Mouse (Mus musculus) forebrain, embryonic 11.5 days (tissue): ENCODE data around the gene Spon1. TPM values are rescaled to one million over a fixed set of nuclear protein-coding genes. Genes with fewer than 3 reads are reported as not detected.

ENCODE experiments used
- ATAC-seq: fragments of 200-750 bp; cut with Nextera tagmentation; replicated peaks from 2 replicates; pipeline ENCODE4 v1.8.0; 2017; ENCODE audit warnings: moderate TSS enrichment; ENCODE audit not compliant: low FRiP score
- DNase-seq: peaks from one replicate; pipeline ENCODE4 v3.0.0-alpha.2; 2017; ENCODE audit warnings: low spot score
- H3K27ac ChIP-seq: fragments of 300-500 bp; sonication (generic); 2 replicates; pipeline ENCODE4 v1.5.1; 2014; ENCODE audit warnings: low read depth, low read length
- H3K27me3 ChIP-seq: fragments of 300-500 bp; sonication (generic); 2 replicates; pipeline ENCODE4 v1.6.1; 2014; ENCODE audit warnings: mild to moderate bottlenecking, low read length, mixed read lengths; ENCODE audit not compliant: control insufficient read depth, insufficient read depth
- H3K36me3 ChIP-seq: fragments of 300-500 bp; sonication (generic); 2 replicates; pipeline ENCODE4 v1.6.1; 2014; ENCODE audit warnings: mild to moderate bottlenecking, low read length, moderate library complexity, mixed read lengths; ENCODE audit not compliant: control insufficient read depth, insufficient read depth
- H3K4me1 ChIP-seq: fragments of 300-500 bp; sonication (generic); replicated peaks from 2 replicates; pipeline ENCODE4 v1.6.1; 2014; ENCODE audit warnings: low read length, mixed read lengths; ENCODE audit not compliant: control insufficient read depth, insufficient read depth
- H3K4me2 ChIP-seq: fragments of 300-500 bp; sonication (generic); 2 replicates; pipeline ENCODE4 v1.6.1; 2014; ENCODE audit warnings: low read depth, mild to moderate bottlenecking, low read length, moderate library complexity, mixed read lengths; ENCODE audit not compliant: severe bottlenecking
- H3K4me3 ChIP-seq: fragments of 300-500 bp; sonication (generic); 2 replicates; pipeline ENCODE4 v1.5.1; 2014; ENCODE audit warnings: low read depth, low read length
- H3K9ac ChIP-seq: fragments of 300-500 bp; sonication (generic); 2 replicates; pipeline ENCODE4 v1.6.1; 2014; ENCODE audit warnings: low read length
- H3K9me3 ChIP-seq: fragments of 300-500 bp; sonication (generic); 2 replicates; pipeline ENCODE4 v1.6.1; 2016; ENCODE audit warnings: low read length, mixed read lengths; ENCODE audit not compliant: control insufficient read depth
- WGBS: fragments of 180-500 bp; shearing (Covaris S2); extraction: QIAGEN DNeasy Blood & Tissue Kit; methylation state at CpG from one replicate; pipeline ENCODE4 v1.1.7; 2014; 5-methylcytosine and 5-hydroxymethylcytosine counted together
- polyA plus RNA-seq: library from polyadenylated mRNA; unstranded; fragments of >200 nt; fragmentation: Nextera tagmentation; extraction: Ambion mirVana; gene quantifications from 2 replicates; pipeline ENCODE4 v1.2.1, GENCODE M21; 2014

Spon1 gene
- polyA plus RNA-seq, 1 experiment from 2014 or later = 9.0 TPM

DNA sequence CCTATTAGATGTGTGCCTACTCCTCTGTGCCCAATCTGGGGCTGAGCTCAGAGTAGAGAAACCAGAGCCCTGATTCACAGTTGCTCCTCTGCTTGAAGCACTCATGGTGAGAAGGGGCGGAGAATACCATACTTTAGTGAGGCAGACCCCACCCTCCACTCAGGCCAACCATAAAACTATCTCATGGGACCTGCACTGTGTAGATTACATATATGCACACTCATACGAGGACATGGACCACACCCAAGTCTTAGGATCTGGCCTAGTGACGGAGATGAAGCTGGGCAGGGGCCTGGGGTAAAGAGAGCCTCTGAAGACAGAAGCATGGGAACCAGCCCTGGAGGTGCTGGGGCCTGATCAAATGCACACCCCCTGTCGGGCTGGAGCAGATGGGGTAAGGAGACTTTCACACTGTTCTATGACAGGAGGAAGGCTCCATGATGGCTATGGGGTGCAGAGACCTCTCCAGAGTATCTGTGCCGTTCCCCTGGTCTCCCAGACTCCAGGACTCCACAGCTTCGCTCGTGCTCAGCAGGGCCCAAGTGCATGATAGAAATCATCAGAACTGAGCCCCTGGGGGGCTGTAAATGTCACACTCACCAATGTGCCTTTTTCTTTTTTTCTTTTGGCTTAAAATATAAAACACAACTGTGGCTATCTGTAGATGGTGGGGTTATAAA, 232.0 kb downstream of the Spon1 start:
- H3K27me3 ChIP-seq = no peaks in the 10 kb centered on the region
- ATAC-seq (no peak), DNase-seq (no peak)
- H3K9me3 ChIP-seq = no peaks in the 10 kb centered on the region; the same call in 1 of the 2 replicates
- H3K36me3 ChIP-seq = no peaks in the 10 kb centered on the region
- no peak overlapping the region for H3K9ac ChIP-seq
- WGBS = 83% methylated on average over 7 of the region's 7 CpGs
- H3K4me2 ChIP-seq = no peak overlapping the region
- H3K4me3 ChIP-seq = no peak overlapping the region
- H3K27ac ChIP-seq = no peak overlapping the region
- H3K4me1 ChIP-seq = no peaks in the 10 kb centered on the region

DNA sequence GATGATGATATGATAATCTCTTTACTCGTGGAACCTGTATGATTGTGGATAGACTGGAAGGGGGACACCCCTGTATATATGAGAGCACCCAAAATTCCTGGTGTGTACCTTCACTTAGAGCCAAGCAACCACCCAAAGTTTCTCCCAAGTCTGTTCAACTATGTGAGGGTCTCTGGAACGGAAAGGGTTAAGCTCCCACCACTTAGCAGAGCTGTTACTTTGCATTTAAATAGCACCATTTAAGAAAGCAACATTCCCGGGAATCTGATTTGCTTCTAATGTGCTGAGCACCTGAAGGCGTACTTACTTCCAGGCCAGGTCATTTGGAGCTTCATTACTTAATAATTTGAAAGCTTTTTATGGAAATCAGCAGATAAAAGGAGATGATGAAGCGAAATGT, 238.4 kb downstream of the Spon1 start:
- WGBS = 5% methylated on average over 5 of the region's 5 CpGs
- peak overlapping the region; percentile 32; the same call in 1 of the 2 replicates for H3K4me2 ChIP-seq
- ATAC-seq = no peak

DNA sequence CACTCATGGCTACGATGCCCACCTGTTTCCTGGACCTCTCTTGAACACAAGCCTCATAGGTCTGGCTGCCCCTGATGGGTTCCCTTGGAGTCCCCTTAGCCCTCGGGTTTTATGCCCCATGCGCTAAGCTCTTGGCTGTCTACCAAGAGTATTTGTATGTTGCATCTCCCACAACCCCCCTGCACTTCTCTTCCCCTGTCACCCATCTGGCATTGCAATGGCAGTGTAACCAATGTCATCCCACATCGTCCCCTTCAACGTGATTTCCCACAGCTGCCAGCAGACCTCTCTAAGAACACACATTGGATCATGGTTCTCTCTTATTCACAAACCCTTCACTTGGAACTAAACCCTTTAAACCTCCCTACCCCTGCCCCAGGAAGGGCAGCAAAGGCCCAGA, 239.7 kb downstream of the Spon1 start:
- H3K27ac ChIP-seq = no peak overlapping the region
- ATAC-seq = no peak
- whole genome bisulfite sequencing = 67% methylated on average over 5 of the region's 5 CpGs

More for the DNA sequence above, 238.4 kb downstream of the Spon1 start:
- no peaks in the 10 kb centered on the region for H3K4me1 ChIP-seq
- H3K9ac ChIP-seq = no peak overlapping the region
- no peaks in the 10 kb centered on the region for H3K27me3 ChIP-seq
- H3K36me3 ChIP-seq = no peaks in the 10 kb centered on the region
- H3K9me3 ChIP-seq = no peaks in the 10 kb centered on the region; the same call in 1 of the 2 replicates
- H3K27ac ChIP-seq = no peak overlapping the region
- no peak for DNase-seq
- no peak overlapping the region for H3K4me3 ChIP-seq

DNA sequence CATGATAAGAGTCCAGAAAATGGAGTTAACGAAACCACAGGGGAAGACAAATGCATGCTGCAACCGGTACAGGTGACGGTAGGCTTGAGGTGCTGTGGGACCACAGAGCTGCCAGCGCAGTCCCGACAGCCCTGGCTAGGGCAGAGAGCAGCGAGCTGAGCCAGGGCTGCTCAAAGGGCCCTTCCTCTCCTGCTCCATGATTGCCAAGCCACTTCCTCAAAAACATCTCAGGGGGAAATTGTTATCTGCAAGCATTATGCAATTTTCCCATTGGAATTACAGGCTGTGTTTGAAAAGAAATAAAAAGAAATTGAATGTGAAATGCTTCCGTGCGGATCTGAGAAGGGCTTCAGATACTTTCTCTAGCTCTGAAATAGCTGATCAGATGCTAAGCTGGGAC, 240.7 kb downstream of the Spon1 start:
- Histone ChIP-seq H3K4me1 (no peaks in the 10 kb centered on the region), H3K4me3 (no peak overlapping the region), H3K4me2 (no peak overlapping the region), H3K27me3 (no peaks in the 10 kb centered on the region), H3K27ac (no peak overlapping the region), H3K9ac (no peak overlapping the region), H3K36me3 (no peaks in the 10 kb centered on the region), H3K9me3 (no peaks in the 10 kb centered on the region; the same call in 1 of the 2 replicates)
- no peak for DNase-seq
- WGBS = 89% methylated on average over 8 of the region's 8 CpGs
- ATAC-seq = no peak

More for the DNA sequence above, 239.7 kb downstream of the Spon1 start:
- Histone ChIP-seq H3K4me2 (no peak overlapping the region), H3K36me3 (no peaks in the 10 kb centered on the region), H3K4me3 (no peak overlapping the region), H3K9ac (no peak overlapping the region), H3K27me3 (no peaks in the 10 kb centered on the region), H3K4me1 (no peaks in the 10 kb centered on the region), H3K9me3 (no peaks in the 10 kb centered on the region; the same call in 1 of the 2 replicates)
- DNase-seq = no peak

DNA sequence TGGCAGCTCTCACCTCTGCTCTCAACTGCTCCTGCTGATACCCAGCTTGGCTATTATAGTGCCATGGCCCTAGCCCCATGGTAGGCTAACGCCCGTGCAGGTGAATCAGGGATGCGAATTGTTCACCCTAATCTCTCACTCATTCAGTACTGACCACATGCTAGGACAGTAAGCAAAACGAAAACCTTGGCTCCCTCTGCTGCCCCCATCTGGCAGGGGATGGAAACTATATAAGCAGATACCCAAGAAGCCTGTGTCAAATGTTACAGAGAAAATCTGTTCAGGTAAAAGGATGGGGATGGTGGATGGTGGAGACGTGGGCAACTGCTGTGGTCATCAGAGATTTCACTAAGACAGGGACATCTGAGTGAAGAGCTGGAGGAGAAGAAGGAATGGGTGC, 241.8 kb downstream of the Spon1 start:
- no peaks in the 10 kb centered on the region for H3K9me3 ChIP-seq
- H3K36me3 ChIP-seq = no peaks in the 10 kb centered on the region
- H3K27me3 ChIP-seq = no peaks in the 10 kb centered on the region
- no peak overlapping the region for H3K4me2 ChIP-seq
- DNase-seq = peak; percentile 67
- H3K27ac ChIP-seq = no peak overlapping the region
- H3K9ac ChIP-seq = no peak overlapping the region
- H3K4me1 ChIP-seq = no peaks in the 10 kb centered on the region
- no peak for ATAC-seq
- 65% methylated on average over 5 of the region's 5 CpGs for WGBS
- H3K4me3 ChIP-seq = no peak overlapping the region

DNA sequence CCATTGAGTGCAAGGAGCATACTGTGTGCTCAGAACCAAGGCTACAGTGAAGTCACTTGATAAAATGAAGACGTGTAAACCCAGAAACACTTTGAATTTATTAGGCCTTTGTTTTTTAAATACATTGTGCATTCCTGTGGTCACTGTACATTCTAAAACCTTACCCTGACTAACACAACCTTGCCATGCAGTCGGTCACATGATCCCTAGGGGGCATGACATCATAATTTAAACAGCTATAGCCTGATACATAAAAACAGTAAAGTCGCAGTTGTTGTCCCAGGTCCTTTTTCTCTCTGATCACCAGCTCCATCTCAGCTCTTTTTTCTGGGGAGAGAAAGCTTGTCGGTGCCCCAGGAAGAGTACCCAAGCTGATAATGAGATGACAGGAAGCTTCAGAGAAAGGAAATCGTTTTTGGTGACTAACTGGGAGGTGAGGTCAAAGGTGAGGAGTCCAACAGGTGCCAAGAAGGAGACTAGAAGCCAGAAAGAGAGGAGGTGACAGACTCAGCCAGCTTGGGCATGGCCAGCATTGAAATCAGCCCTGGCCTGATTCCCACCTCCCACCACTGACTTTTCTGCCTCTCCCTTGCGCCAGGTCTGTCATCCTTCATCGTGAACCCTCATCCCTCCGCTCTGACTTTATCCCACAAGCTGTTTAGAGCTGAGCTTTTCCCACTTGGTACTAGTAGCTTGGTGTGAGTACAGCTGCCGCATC, 246.1 kb downstream of the Spon1 start:
- Histone ChIP-seq H3K4me3 (no peak overlapping the region), H3K9ac (no peak overlapping the region), H3K27me3 (no peaks in the 10 kb centered on the region), H3K27ac (no peak overlapping the region), H3K4me2 (no peak overlapping the region), H3K4me1 (no peaks in the 10 kb centered on the region), H3K9me3 (no peaks in the 10 kb centered on the region), H3K36me3 (no peaks in the 10 kb centered on the region)
- DNase-seq (peak; percentile 31), ATAC-seq (no peak)
- 71% methylated on average over 9 of the region's 9 CpGs for WGBS

DNA sequence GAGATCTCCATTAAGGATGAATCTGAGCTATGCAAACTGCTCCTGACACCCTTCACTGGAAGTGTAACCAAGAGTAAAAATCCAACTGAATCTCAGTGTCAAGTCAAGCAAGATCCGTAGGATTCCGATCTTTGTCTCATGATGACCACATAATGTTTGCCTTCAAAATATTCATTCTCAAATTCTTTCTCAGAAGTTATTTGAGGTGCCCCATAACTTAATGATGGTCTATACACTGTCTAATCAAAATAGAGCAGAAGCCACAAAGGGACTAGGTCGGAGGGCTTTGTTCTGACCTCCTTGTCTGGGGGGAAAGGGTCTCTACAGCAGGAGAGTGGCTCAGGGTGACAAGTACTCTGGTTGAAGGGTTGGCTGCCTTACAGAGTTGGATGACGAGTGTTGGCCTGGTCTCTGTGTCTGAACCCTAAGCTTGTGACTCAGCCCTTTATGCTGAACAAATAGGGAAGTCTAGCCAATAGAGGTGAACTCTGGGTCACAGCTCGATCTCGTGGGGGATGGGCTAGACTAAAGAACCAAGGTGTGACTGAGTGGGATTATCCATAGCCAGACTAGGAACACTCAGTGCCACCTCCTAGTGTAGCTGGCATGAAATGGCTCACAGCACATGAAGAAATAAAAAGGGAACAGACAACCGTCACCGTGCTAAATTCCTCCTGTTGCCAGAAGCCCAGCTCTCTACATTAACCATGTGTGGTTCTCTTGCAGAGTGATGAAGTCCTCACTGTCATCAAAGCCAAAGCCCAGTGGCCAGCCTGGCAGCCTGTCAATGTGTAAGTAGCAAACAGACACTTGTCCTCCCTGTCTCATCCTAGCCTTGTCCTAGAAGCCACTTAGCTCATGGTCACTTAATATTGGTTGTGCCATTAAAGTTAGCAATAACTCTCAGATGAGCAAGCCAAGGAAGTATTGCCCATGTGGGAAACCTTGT, 250.5 kb downstream of the Spon1 start:
- ATAC-seq = no peak
- Histone ChIP-seq H3K27ac (no peak overlapping the region), H3K4me1 (no peaks in the 10 kb centered on the region; the same call in 1 of the 2 replicates), H3K9ac (no peak overlapping the region), H3K27me3 (no peaks in the 10 kb centered on the region), H3K4me3 (no peak overlapping the region), H3K36me3 (no peaks in the 10 kb centered on the region), H3K9me3 (no peaks in the 10 kb centered on the region), H3K4me2 (no peak overlapping the region)
- DNase-seq = peak; percentile 37
- WGBS = 85% methylated on average over 8 of the region's 8 CpGs

DNA sequence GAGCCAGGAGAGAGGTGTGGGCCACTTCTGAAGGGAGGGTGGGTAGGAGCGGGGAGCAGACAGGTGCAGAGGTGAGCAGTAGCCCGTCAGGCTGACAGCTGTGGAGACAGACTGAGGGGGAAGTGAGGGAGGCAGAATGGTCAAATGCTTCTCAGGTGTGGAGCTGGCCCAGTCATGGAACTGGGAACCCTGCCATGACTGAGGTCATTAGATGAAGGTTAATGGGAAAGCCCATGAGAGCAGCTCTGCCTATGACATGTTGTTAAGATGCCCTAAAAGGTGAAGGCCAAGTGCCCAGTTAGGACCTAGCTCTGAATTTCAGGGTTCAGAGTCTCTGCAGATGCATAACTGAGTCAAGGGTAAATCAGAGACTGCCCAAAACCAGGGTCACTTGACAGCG, 253.1 kb downstream of the Spon1 start:
- H3K27me3 ChIP-seq = no peaks in the 10 kb centered on the region

More for the DNA sequence above, 253.1 kb downstream of the Spon1 start:
- Histone ChIP-seq H3K4me1 (no peaks in the 10 kb centered on the region; the same call in 1 of the 2 replicates), H3K36me3 (no peaks in the 10 kb centered on the region), H3K9me3 (no peaks in the 10 kb centered on the region), H3K4me3 (no peak overlapping the region), H3K9ac (no peak overlapping the region), H3K4me2 (no peak overlapping the region), H3K27ac (no peak overlapping the region)
- DNase-seq = peak; percentile 34
- WGBS = 77% methylated on average over 3 of the region's 3 CpGs
- no peak for ATAC-seq
